Mouse (Mus musculus): ENCODE data around the gene Uqcc2. TPM values are rescaled to one million over a fixed set of nuclear protein-coding genes. Genes with fewer than 3 reads are reported as not detected.

The Uqcc2 gene
- polyA plus RNA-seq, 1 experiment: 740 TPM

- Histone ChIP-seq H3K36me3 (ENCODE audit: control insufficient read depth, insufficient read depth) (peaks cover 20% of the 10 kb centered on the region), H3K4me3 (no peak overlapping the region), H3ac (ENCODE audit: control insufficient read depth, insufficient read length) (no peak overlapping the region), H3K4me2 (ENCODE audit: low read depth) (no peak overlapping the region), H3K79me2 (ENCODE audit: control insufficient read depth, insufficient read depth) (peaks cover 8% of the 10 kb centered on the region), H3K27me3 (ENCODE audit: control insufficient read depth, insufficient read depth, insufficient read length) (no peaks in the 10 kb centered on the region)
- TF ChIP-seq MAX (IDR thresholded peaks at IDR 0.05; ENCODE audit: low read depth) (no peak), TCF3 (IDR thresholded peaks at IDR 0.05; ENCODE audit: insufficient read length, low read depth) (no peak), E2F4 (IDR thresholded peaks at IDR 0.05; ENCODE audit: insufficient read depth) (no peak), TCF12 (IDR thresholded peaks at IDR 0.05; ENCODE audit: insufficient read depth, poor library complexity, severe bottlenecking) (no peak), POLR2AphosphoS2 (IDR thresholded peaks at IDR 0.05; ENCODE audit: insufficient read length, low read depth) (no peak), MYOD1 (IDR thresholded peaks at IDR 0.05; ENCODE audit: control insufficient read depth in 1 of 3, insufficient read length in 2 of 3, low read depth in 2 of 3) (no peak), MYOG (IDR thresholded peaks at IDR 0.05; ENCODE audit: control insufficient read depth in 1 of 3, insufficient read depth in 1 of 3, insufficient read length in 2 of 3, low read depth in 2 of 3) (no peak)
Observed at GRCm38 (mm10) chr17:27123103-27123502, 10.6 kb downstream of the Uqcc2 start.

GRCm38 (mm10) chr17:27122701-27123100, 11.0 kb downstream of the Uqcc2 start:
- Histone ChIP-seq H3K4me3 (no peak overlapping the region), H3K27me3 (ENCODE audit: control insufficient read depth, insufficient read depth, insufficient read length) (no peaks in the 10 kb centered on the region), H3K79me2 (ENCODE audit: control insufficient read depth, insufficient read depth) (peaks cover 4% of the 10 kb centered on the region), H3K4me2 (ENCODE audit: low read depth) (no peak overlapping the region), H3ac (ENCODE audit: control insufficient read depth, insufficient read length) (no peak overlapping the region), H3K36me3 (ENCODE audit: control insufficient read depth, insufficient read depth) (peaks cover 24% of the 10 kb centered on the region)
- TF ChIP-seq TCF12 (IDR thresholded peaks at IDR 0.05; ENCODE audit: insufficient read depth, poor library complexity, severe bottlenecking): no peak
- no peak for TF ChIP-seq POLR2A (IDR thresholded peaks at IDR 0.05; ENCODE audit: insufficient read length, low read depth)
- TF ChIP-seq POLR2AphosphoS2 (IDR thresholded peaks at IDR 0.05; ENCODE audit: insufficient read length, low read depth): no peak
- TF ChIP-seq TCF3 (IDR thresholded peaks at IDR 0.05; ENCODE audit: insufficient read length, low read depth): no peak
- no peak for TF ChIP-seq MYOD1 (IDR thresholded peaks at IDR 0.05; ENCODE audit: control insufficient read depth in 1 of 3, insufficient read length in 2 of 3, low read depth in 2 of 3)
- TF ChIP-seq MYOG (IDR thresholded peaks at IDR 0.05; ENCODE audit: control insufficient read depth in 1 of 3, insufficient read depth in 1 of 3, insufficient read length in 2 of 3, low read depth in 2 of 3): no peak
- TF ChIP-seq REST (IDR thresholded peaks at IDR 0.05; ENCODE audit: insufficient read depth, insufficient read length): no peak
- no peak for TF ChIP-seq USF1 (IDR thresholded peaks at IDR 0.05; ENCODE audit: low read depth)
- no peak for TF ChIP-seq MAX (IDR thresholded peaks at IDR 0.05; ENCODE audit: low read depth)
- TF ChIP-seq E2F4 (IDR thresholded peaks at IDR 0.05; ENCODE audit: insufficient read depth): no peak
- TF ChIP-seq CEBPB (IDR thresholded peaks at IDR 0.05; ENCODE audit: insufficient read depth, poor library complexity, severe bottlenecking): no peak
- no peak for TF ChIP-seq SRF (IDR thresholded peaks at IDR 0.05; ENCODE audit: control insufficient read depth, insufficient read length, low read depth)

GRCm38 (mm10) chr17:27121781-27122180, 11.9 kb downstream of the Uqcc2 start:
- peaks cover 4% of the 10 kb centered on the region for H3K79me2 ChIP-seq (ENCODE audit: control insufficient read depth, insufficient read depth)
- no peak overlapping the region for H3ac ChIP-seq (ENCODE audit: control insufficient read depth, insufficient read length)
- H3K36me3 ChIP-seq (ENCODE audit: control insufficient read depth, insufficient read depth): peaks cover 24% of the 10 kb centered on the region
- no peak overlapping the region for H3K4me3 ChIP-seq
- H3K4me2 ChIP-seq (ENCODE audit: low read depth): no peak overlapping the region
- TF ChIP-seq TCF3 (IDR thresholded peaks at IDR 0.05; ENCODE audit: insufficient read length, low read depth) (no peak), POLR2AphosphoS2 (IDR thresholded peaks at IDR 0.05; ENCODE audit: insufficient read length, low read depth) (no peak), SRF (IDR thresholded peaks at IDR 0.05; ENCODE audit: control insufficient read depth, insufficient read length, low read depth) (no peak), MYOG (IDR thresholded peaks at IDR 0.05; ENCODE audit: control insufficient read depth in 1 of 3, insufficient read depth in 1 of 3, insufficient read length in 2 of 3, low read depth in 2 of 3) (no peak), MYOD1 (IDR thresholded peaks at IDR 0.05; ENCODE audit: control insufficient read depth in 1 of 3, insufficient read length in 2 of 3, low read depth in 2 of 3) (no peak), E2F4 (IDR thresholded peaks at IDR 0.05; ENCODE audit: insufficient read depth) (no peak), CEBPB (IDR thresholded peaks at IDR 0.05; ENCODE audit: insufficient read depth, poor library complexity, severe bottlenecking) (no peak), REST (IDR thresholded peaks at IDR 0.05; ENCODE audit: insufficient read depth, insufficient read length) (no peak), USF1 (IDR thresholded peaks at IDR 0.05; ENCODE audit: low read depth) (no peak), TCF12 (IDR thresholded peaks at IDR 0.05; ENCODE audit: insufficient read depth, poor library complexity, severe bottlenecking) (no peak), MAX (IDR thresholded peaks at IDR 0.05; ENCODE audit: low read depth) (no peak), POLR2A (IDR thresholded peaks at IDR 0.05; ENCODE audit: insufficient read length, low read depth) (no peak)
- no peaks in the 10 kb centered on the region for H3K27me3 ChIP-seq (ENCODE audit: control insufficient read depth, insufficient read depth, insufficient read length)

DNA sequence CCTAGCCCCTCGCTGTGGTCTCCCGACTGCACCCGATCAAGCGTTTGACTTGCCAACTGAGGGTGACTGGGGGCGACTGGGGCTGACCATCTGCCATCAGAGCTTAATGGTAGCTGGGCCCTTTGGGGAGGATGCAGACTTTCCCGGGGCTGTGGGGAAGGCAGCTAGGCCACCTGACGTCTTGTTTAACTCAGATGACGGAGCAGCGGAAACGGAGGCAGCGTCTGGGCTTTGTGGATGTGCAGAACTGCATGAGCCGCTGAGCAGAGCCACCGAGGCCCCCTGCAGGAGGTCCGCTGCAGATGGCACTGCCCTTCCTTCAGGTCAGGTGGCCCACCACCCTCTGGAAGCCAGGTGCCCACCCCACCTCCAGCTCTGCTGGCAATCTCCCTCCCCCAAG, 12.4 kb downstream of the Uqcc2 start:
- H3K4me2 ChIP-seq (ENCODE audit: low read depth): no peak overlapping the region
- no peak overlapping the region for H3ac ChIP-seq (ENCODE audit: control insufficient read depth, insufficient read length)
- peaks cover 24% of the 10 kb centered on the region for H3K36me3 ChIP-seq (ENCODE audit: control insufficient read depth, insufficient read depth)
- H3K79me2 ChIP-seq (ENCODE audit: control insufficient read depth, insufficient read depth): peaks cover 4% of the 10 kb centered on the region
- no peaks in the 10 kb centered on the region for H3K27me3 ChIP-seq (ENCODE audit: control insufficient read depth, insufficient read depth, insufficient read length)
- TF ChIP-seq MYOD1 (IDR thresholded peaks at IDR 0.05; ENCODE audit: control insufficient read depth in 1 of 3, insufficient read length in 2 of 3, low read depth in 2 of 3) (no peak), CEBPB (IDR thresholded peaks at IDR 0.05; ENCODE audit: insufficient read depth, poor library complexity, severe bottlenecking) (no peak), USF1 (IDR thresholded peaks at IDR 0.05; ENCODE audit: low read depth) (no peak), POLR2AphosphoS2 (IDR thresholded peaks at IDR 0.05; ENCODE audit: insufficient read length, low read depth) (no peak), TCF3 (IDR thresholded peaks at IDR 0.05; ENCODE audit: insufficient read length, low read depth) (no peak), MAX (IDR thresholded peaks at IDR 0.05; ENCODE audit: low read depth) (no peak), REST (IDR thresholded peaks at IDR 0.05; ENCODE audit: insufficient read depth, insufficient read length) (no peak), MYOG (IDR thresholded peaks at IDR 0.05; ENCODE audit: control insufficient read depth in 1 of 3, insufficient read depth in 1 of 3, insufficient read length in 2 of 3, low read depth in 2 of 3) (no peak), POLR2A (IDR thresholded peaks at IDR 0.05; ENCODE audit: insufficient read length, low read depth) (no peak), TCF12 (IDR thresholded peaks at IDR 0.05; ENCODE audit: insufficient read depth, poor library complexity, severe bottlenecking) (no peak)
- no peak overlapping the region for H3K4me3 ChIP-seq
